ENCODE assay signal across 8 mouse cellular contexts in the genomic region with DNA sequence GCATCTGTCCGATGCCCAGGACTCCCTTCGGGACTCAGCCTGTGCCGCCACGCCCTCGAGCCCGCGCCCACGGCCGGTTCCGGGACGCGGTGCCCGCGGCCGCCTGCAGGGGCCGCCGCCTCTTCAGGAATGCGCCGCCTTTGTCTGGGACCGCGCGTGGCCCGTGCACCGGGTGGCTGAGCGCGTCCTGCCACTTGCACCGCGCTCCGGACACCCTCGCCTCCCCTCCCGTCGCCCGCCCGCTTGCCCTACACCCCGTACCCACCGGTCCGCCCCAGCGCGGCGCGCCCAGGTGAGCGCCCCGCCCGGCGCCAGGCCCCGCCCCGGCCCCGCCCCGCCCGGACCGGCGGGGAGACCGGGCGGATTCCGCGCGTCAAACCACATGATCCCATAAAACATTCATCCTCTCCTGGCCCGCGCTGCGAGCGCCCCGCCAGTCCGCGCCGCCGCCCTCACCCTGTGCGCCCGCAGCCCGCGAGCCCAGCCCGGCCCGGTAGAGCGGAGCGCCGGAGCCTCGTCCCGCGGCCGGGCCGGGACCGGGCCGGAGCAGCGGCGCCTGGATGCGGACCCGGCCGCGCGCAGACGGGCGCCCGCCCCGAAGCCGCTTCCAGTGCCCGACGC. TPM values are rescaled to one million over a fixed set of nuclear protein-coding genes. Genes with fewer than 3 reads are reported as not detected.
A peak's percentile ranks its signal among the peaks of the same experiment; 100 is the strongest.
DNase-seq lines count a peak whose midpoint lies in the region; ATAC-seq lines count a peak whose summit lies in the region.

Rtn4r (plus strand) TSS at position 402 of the 621 bp plus-strand sequence.

- intact Hi-C loops in left cerebral cortex, postnatal 25 days (cut with DNase I) = no loop called here

- peak within 1 kb of the TSS; percentile 59 for H3K4me2 ChIP-seq in forebrain, embryonic 15.5 days (replicated peaks)
- H3K4me2 ChIP-seq in hindbrain, embryonic 16.5 days (ENCODE audit: low read length) = peak within 1 kb of the TSS; percentile 87

- H3K9me3 ChIP-seq in erythroblast, embryonic 14.5 days (ENCODE audit: control insufficient read depth, low read length) = no peaks in the 10 kb centered on the region
- no peaks in the 10 kb centered on the region for H3K9me3 ChIP-seq in forebrain, embryonic 15.5 days
- no peaks in the 10 kb centered on the region for H3K9me3 ChIP-seq in hindbrain, embryonic 16.5 days (ENCODE audit: control insufficient read depth, low read length)

- WGBS in forebrain, embryonic 15.5 days = under 1% methylated on average over 72 of the region's 96 CpGs
- WGBS in hindbrain, embryonic 16.5 days = 0% methylated on average over 35 of the region's 96 CpGs

- ATAC-seq in erythroblast, adult 5-6 weeks (replicated peaks; ENCODE audit: low FRiP score, poor library complexity, severe bottlenecking) = no peak
- peak; percentile 22 for ATAC-seq in cerebellum, adult (ENCODE audit: insufficient number of reproducible peaks, low FRiP score, low TSS enrichment)
- ATAC-seq in forebrain, embryonic 15.5 days (replicated peaks) = peak; percentile 72
- ATAC-seq in hindbrain, embryonic 16.5 days = peak; percentile 77
- peak; percentile 72 for ATAC-seq in megakaryocyte progenitor cell, adult 5-6 weeks (replicated peaks; ENCODE audit: poor library complexity)

- H3K27ac ChIP-seq in forebrain, embryonic 15.5 days (replicated peaks) = peak within 1 kb of the TSS; percentile 80
- H3K27ac ChIP-seq in hindbrain, embryonic 16.5 days (ENCODE audit: low read depth, low read length) = peak within 1 kb of the TSS; percentile 80

- peak; percentile 63 to 74 for DNase-seq in left cerebral cortex, postnatal 25 days (ENCODE audit: low spot score in 2 of 2)
- peak; percentile 16 for DNase-seq in splenic B cell, adult 2 months (ENCODE audit: low read depth, low spot score)

- no peaks in the 10 kb centered on the region for H3K36me3 ChIP-seq in erythroblast, embryonic 14.5 days (ENCODE audit: control insufficient read depth)
- H3K36me3 ChIP-seq in forebrain, embryonic 15.5 days = no peaks in the 10 kb centered on the region
- H3K36me3 ChIP-seq in hindbrain, embryonic 16.5 days (ENCODE audit: control insufficient read depth, insufficient read depth, low read length) = no peaks in the 10 kb centered on the region
- H3K36me3 ChIP-seq in splenic B cell, adult 2 months (ENCODE audit: control insufficient read depth, insufficient read depth, low read length, poor library complexity, severe bottlenecking) = no peaks in the 10 kb centered on the region

- H3K9ac ChIP-seq in forebrain, embryonic 15.5 days (replicated peaks) = peak within 1 kb of the TSS; percentile 77
- peak within 1 kb of the TSS; percentile 84 for H3K9ac ChIP-seq in hindbrain, embryonic 16.5 days (ENCODE audit: low read depth, low read length)

- H3K27me3 ChIP-seq in erythroblast, embryonic 14.5 days (ENCODE audit: control insufficient read depth) = peaks cover 41% of the 10 kb centered on the region
- H3K27me3 ChIP-seq in forebrain, embryonic 15.5 days = peaks cover 3% of the 10 kb centered on the region; the same call in 1 of the 2 replicates
- peaks cover 2% of the 10 kb centered on the region; the same call in 1 of the 2 replicates for H3K27me3 ChIP-seq in hindbrain, embryonic 16.5 days (replicated peaks; ENCODE audit: control insufficient read depth, insufficient read depth, low read length)
- H3K27me3 ChIP-seq in splenic B cell, adult 2 months (ENCODE audit: control insufficient read depth, insufficient read depth, low read length, poor library complexity, severe bottlenecking) = no peaks in the 10 kb centered on the region

- H3K4me1 ChIP-seq in erythroblast, embryonic 14.5 days (ENCODE audit: control insufficient read depth) = peaks cover 6% of the 10 kb centered on the region
- H3K4me1 ChIP-seq in forebrain, embryonic 15.5 days = peaks cover 46% of the 10 kb centered on the region
- H3K4me1 ChIP-seq in hindbrain, embryonic 16.5 days (ENCODE audit: control insufficient read depth, insufficient read depth, low read depth, low read length) = peaks cover 29% of the 10 kb centered on the region

- H3K4me3 ChIP-seq in erythroblast, embryonic 14.5 days (replicated peaks) = peak within 1 kb of the TSS; percentile 42
- peak within 1 kb of the TSS; percentile 78 for H3K4me3 ChIP-seq in forebrain, embryonic 15.5 days
- H3K4me3 ChIP-seq in hindbrain, embryonic 16.5 days (ENCODE audit: low read length) = peak within 1 kb of the TSS; percentile 63

RNA-seq across cellular contexts. Expression of gene Rtn4r, which starts in this region (rescaled TPM):
- polyA plus RNA-seq in erythroblast, embryonic 14.5 days (2012) = 0.02 TPM in 1 of 2 replicates, not detected in the other
- total RNA-seq in erythroblast, adult 5-6 weeks (2015; ENCODE audit: low replicate concordance) = 0.42 and 0.96 TPM in 2 replicates
- total RNA-seq in erythroblast, adult 5-6 weeks (2017; ENCODE audit: low replicate concordance) = not detected in 2 replicates
- polyA plus RNA-seq in forebrain, embryonic 15.5 days (2015; fragmentation: Nextera tagmentation; extraction: Ambion mirVana) = 18.1 and 21.9 TPM in 2 replicates
- polyA plus RNA-seq in hindbrain, embryonic 16.5 days (2015; fragmentation: Nextera tagmentation; extraction: Ambion mirVana) = 15.6 and 24.3 TPM in 2 replicates
- 100 to 1,000 TPM; 119 to 138 TPM for total RNA-seq in left cerebral cortex, postnatal 25 days (2021)
- 6.0 and 8.3 TPM in 2 replicates for total RNA-seq in megakaryocyte progenitor cell, adult 5-6 weeks (2015)
- 2.2 and 2.3 TPM in 2 replicates for total RNA-seq in megakaryocyte progenitor cell, adult 5-6 weeks (2017)

Comparison
In these comparisons a context has a peak if more than half of its experiments do, and no peak if none do; other contexts are left out.
1. RNA of gene Rtn4r (total RNA-seq): 119 to 138 TPM in left cerebral cortex, postnatal 25 days; 2.2 to 8.3 TPM in megakaryocyte progenitor cell, adult 5-6 weeks and 0.42 to 0.96 TPM in erythroblast, adult 5-6 weeks; every median in the first group is over 10 times any median in the second.
2. RNA of gene Rtn4r (polyA plus RNA-seq): 18.1 to 21.9 TPM in forebrain, embryonic 15.5 days and 15.6 to 24.3 TPM in hindbrain, embryonic 16.5 days; 0.02 TPM in erythroblast, embryonic 14.5 days; every median in the first group is over 10 times any median in the second.
3. Peak in every context shown above with its lines, with median percentiles within 50 percentile points of each other: H3K4me3 ChIP-seq.